Mouse (Mus musculus) bone marrow, adult 2 months (tissue): ENCODE measurements around the gene Decr2.

Experiments
- CTCF ChIP-seq: fragments of 200-500 bp; IDR thresholded peaks from 2 replicates; pipeline ENCODE4 v1.5.1; 2011; ENCODE audit warnings: low read length, control low read depth; ENCODE audit not compliant: control insufficient read depth, insufficient read depth
- POLR2A ChIP-seq: fragments of 200-500 bp; IDR thresholded peaks from 2 replicates; pipeline ENCODE4 v1.6.1; 2011; ENCODE audit warnings: low read depth, mild to moderate bottlenecking, control low read depth, low read length, borderline replicate concordance; ENCODE audit not compliant: control insufficient read depth

DNA sequence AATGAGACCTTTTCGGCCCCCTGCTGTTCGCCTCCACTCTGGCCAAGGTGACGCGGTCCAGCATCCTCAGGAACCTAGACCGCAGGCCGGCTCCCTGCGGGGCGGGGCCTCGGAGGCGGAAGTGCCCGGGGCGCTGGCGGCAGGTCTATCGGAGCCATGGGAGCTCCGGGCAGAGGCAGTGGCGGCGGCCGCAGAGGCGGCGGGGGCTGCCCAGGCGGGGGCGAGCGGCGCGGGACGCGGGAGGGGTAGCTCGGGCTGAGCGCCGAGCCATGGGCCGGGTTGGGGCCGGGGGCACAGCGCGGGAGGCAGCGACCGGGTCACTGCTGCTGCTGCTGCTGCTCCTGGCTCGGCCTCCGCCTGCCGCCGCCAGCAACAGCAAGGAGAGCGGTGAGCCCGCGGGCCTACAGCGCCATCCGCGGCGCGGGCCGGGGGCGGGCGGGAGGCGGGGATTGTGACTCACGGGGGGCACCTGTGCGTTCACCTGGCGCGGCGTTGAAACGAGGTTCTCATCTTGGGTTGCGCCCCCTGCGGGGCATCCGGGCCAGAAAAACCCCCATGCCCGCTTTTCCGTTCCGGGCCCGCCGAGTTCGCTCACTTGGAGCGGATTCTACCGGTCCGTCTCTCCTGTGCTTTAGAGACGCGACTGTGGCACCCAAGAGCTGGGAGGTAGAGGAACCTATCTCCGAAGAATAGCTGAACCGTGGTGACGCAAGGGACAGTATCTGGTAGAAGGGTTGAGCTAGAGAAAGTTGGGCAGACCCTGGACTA lies 23.2 kb upstream of the Decr2 start, which contains the start of gene Tmem8:
- peak; percentile 89; the same call in 1 of the 2 replicates for TF ChIP-seq POLR2A
- TF ChIP-seq CTCF: peak; percentile 8; the same call in 1 of the 2 replicates
